Mouse (Mus musculus) retina, adult 2 months (tissue): Measurements from ENCODE around the gene Rapgef2.

Experiments used
- DNase-seq: peaks from one replicate; pipeline ENCODE4 v3.0.0-alpha.2; 2012; ENCODE audit warnings: low read depth, low spot score

Rapgef2 gene

DNA sequence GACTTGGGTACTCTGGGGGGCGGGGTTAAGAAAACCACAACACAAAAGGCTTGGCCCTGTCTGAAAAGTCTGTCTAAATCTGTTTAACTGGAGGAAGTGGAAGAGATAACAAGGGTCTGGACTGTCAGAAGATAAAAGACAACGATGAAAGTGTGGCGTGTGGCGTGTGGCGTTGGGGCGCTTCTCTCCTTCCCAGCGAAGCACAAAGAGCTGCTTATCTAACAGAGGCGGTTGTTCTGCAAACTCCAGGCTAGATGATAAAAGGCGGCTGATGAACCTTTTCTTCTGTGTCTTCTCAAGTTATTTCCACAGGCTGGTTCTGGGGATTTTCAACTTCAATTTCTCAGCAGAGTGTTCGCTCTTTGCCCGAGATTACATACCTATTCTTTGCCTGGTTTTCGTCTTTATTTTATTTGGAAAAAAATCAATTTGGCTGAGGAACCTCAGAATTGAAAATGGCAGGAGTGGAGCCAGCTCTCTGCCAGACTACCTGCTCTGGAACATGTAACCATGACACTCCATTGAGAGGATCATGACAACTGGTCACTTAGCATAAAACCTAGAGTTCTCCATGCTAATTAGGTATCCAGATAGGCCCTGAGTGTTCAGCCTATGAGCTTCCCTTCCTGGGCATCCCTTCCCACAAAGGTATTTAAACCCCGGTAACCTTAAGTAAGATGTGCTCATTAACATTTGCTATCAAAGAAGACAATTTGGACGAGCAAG, 258.0 kb downstream of the Rapgef2 start:
- no peak for DNase-seq

DNA sequence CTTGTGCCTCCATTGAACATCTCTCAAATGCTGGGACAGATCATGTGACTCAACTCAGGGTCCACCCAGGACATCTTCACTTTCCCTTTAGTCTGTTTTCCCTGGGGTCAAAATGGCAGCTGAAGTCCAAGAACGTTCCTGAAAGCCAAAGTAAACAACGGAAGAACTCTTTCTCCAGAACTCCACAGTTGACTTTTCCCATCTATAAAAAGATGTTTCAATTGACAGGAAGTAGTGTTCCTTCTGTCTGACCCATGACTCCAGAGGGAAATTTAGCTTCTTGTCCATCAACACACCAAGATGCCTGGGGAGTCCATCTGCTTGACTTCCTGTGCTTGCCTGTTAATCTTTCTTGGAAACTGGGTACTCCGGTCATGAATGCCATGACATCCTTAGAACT, 260.3 kb downstream of the Rapgef2 start:
- no peak for DNase-seq

DNA sequence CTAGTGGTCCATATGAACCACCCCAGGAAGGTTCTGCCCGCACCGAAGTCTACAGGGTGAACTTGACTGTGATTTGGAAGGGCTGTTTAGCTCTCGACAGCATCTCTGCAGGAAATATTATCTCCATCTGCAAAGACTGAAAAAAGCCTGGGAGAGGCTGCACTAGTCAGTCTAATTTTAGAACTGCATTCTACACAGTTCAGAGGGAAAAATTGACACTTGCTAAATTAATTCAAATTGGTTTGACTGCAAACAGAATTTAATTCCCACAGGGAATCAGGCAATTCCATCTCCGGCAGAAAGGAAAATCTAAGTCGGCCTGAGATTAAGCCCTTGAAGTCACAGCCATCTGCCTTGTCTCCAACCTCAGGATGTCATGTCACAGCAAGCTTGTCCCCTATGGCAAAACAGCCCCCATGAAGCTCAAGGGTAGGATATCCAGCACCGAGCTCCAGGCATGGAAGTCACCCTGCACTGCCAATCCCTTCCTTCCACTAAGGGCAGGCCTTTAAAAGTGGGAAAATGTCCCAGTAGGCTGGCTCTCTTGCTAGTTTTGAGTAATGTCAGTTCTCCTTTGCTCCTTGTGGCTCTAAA, 262.5 kb downstream of the Rapgef2 start:
- no peak for DNase-seq

DNA sequence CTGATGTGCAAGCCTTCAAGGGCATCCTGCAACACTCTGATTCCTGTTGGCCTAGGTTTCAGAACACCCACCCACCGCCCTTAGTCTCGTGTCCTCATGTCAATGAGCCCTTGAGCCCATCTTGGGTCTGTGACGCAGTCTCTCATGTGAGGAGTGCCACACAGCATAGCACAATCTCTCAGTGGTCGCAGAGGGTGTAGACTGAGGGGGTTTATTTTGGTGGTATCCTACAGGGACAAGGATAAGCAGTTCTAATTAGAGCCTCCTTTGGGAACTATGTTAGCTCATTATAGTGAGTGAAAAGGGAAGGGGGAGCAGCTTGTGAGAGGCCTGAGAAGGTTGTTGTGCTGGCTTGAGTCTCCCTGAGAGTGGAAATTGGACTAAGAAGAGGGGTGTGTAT, 263.6 kb downstream of the Rapgef2 start:
- no peak for DNase-seq

DNA sequence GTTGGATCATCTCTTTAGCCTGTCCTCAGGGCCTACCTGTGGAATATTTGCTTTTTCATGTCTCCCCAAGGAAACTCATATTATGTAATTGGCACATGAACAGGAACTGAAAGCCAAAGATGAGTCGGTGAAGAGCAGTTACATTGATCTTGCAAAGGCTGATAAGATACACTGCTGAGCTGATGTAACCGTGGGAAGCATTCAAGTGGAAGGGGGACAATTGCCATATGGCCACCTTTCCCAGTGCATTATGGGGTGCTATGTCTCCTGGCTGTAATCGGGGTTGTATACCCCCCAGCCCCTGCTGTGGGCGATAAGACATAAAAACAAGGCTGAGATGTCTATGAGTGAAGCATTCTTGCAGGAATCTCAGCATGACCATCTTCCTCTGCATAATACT, 268.9 kb downstream of the Rapgef2 start:
- no peak for DNase-seq

DNA sequence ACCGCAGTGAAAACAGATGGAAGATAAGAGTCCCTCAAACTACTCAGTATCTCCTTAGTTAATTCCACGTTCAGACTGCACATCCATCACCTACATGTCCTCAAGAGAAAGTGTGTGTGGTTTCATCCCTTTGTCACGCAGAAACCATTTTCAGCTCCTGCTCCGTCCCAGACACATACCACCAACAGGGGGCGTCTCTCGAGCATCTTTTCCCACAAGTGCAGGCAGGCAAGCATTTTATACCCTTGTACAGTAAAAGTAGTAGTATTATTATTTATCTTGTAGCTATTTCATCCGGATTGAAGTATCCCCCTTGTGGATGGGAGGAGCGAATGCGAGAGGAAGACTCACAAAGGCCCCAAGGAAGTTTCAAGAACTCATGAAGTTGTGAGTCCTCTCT, 269.5 kb downstream of the Rapgef2 start:
- no peak for DNase-seq

DNA sequence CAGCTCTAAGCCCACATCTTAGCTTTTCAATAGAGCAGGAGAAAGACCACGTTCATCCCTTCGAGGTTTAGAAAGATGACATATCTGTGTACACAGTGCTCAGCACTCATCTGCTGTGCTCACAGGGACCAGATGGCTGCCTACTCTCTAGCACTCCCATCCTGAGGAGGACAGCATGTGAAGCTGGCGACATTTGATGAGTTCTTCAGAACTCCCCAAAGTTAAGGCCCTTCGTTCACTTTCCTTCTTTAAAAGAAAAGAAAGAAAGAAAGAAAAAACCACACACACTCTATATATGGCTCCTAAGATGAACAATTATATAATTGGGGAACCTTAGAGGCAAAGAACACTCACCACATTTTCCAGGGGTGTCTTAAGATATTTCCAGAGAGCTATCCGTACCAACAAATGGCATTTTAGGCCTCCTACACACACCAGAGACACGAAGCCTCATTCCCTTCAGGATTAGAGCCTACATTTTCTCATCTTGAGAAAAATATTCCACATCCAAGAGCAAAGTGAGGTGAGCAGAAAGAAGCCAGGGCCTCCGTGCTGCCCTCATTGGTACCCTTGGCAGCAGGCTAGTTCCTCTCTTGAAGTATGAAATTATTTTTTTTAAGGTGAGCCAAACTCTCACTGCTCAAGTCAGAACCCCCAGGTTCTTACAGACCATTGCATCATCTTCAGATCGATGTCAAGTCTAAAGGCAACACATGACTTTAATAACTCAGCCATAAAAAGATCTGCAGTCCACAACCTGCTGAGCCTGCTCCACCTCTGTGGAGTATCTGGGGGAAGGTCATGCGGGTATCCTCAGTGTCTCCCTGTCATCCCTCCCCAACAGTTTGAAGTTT, 270.5 kb downstream of the Rapgef2 start:
- DNase-seq: no peak
